ENCODE assay signal across 15 mouse cellular contexts in genomic region chr5:28066311-28066710, GRCm38 (mm10). TPM values are rescaled to one million over a fixed set of nuclear protein-coding genes. Genes with fewer than 3 reads are reported as not detected.
DNase-seq lines count a peak whose midpoint lies in the region; ATAC-seq lines count a peak whose summit lies in the region.
"Had no signal": no experiment of that assay in that cellular context is flagged by ENCODE, and none has a peak within 500 bp of the region (broad histone marks: within the 10 kb centered on the region; RNA-seq: fewer than 3 reads in every experiment).

No protein-coding gene starts in this region.

- no peak overlapping the region for H3K9ac ChIP-seq in midbrain, embryonic 11.5 days (ENCODE audit: low read length)
- no peak overlapping the region for H3K9ac ChIP-seq in midbrain, embryonic 15.5 days
- H3K9ac ChIP-seq in liver, embryonic 15.5 days, result peak overlapping the region; percentile 24; the same call in 1 of the 2 replicates
- H3K9ac ChIP-seq: hindbrain, embryonic 12.5 days had no signal

- peaks cover 42% of the 10 kb centered on the region for H3K4me1 ChIP-seq in heart, embryonic 10.5 days
- H3K4me1 ChIP-seq in midbrain, embryonic 11.5 days (ENCODE audit: control insufficient read depth, insufficient read depth, low read length), result peaks cover 10% of the 10 kb centered on the region
- peaks cover 15% of the 10 kb centered on the region for H3K4me1 ChIP-seq in midbrain, embryonic 15.5 days
- peaks cover 52% of the 10 kb centered on the region for H3K4me1 ChIP-seq in liver, embryonic 15.5 days (replicated peaks)

- no peaks in the 10 kb centered on the region for H3K36me3 ChIP-seq in heart, embryonic 10.5 days
- H3K36me3 ChIP-seq in midbrain, embryonic 11.5 days (ENCODE audit: control insufficient read depth, insufficient read depth, low read length), result no peaks in the 10 kb centered on the region
- no peaks in the 10 kb centered on the region for H3K36me3 ChIP-seq in midbrain, embryonic 15.5 days (replicated peaks)
- H3K36me3 ChIP-seq in liver, embryonic 15.5 days (replicated peaks), result no peaks in the 10 kb centered on the region
- H3K36me3 ChIP-seq: hindbrain, embryonic 12.5 days had no signal

- H3K4me2 ChIP-seq in midbrain, embryonic 11.5 days, result no peak overlapping the region
- H3K4me2 ChIP-seq in midbrain, embryonic 15.5 days, result no peak overlapping the region
- H3K4me2 ChIP-seq in liver, embryonic 15.5 days, result peak overlapping the region; percentile 60
- H3K4me2 ChIP-seq: hindbrain, embryonic 12.5 days had no signal

- DNase-seq in heart, embryonic 10.5 days (ENCODE audit: low spot score), result no peak
- DNase-seq in heart, postnatal 14 days, result no peak
- peak; percentile 56 for DNase-seq in midbrain, embryonic 11.5 days (ENCODE audit: low spot score, missing footprints)
- no peak for DNase-seq in layer of hippocampus, adult 9-11 months
- no peak for DNase-seq in kidney, postnatal 36 days
- DNase-seq: cerebellum, adult 2 months; gastrocnemius, postnatal 10 days; kidney, adult 18-20 months; midbrain, embryonic 14.5 days; thymus, adult 2 months had no signal

- no peak for ATAC-seq in midbrain, embryonic 11.5 days (ENCODE audit: low FRiP score)
- ATAC-seq in midbrain, embryonic 15.5 days (replicated peaks), result no peak
- ATAC-seq in liver, embryonic 15.5 days (ENCODE audit: insufficient read depth), result no peak
- ATAC-seq in megakaryocyte progenitor cell, adult 5-6 weeks (replicated peaks; ENCODE audit: poor library complexity), result no peak
- ATAC-seq: forebrain, embryonic 16.5 days had no signal

- no peaks in the 10 kb centered on the region for H3K27me3 ChIP-seq in heart, embryonic 10.5 days (ENCODE audit: insufficient read depth, poor library complexity, severe bottlenecking)
- no peaks in the 10 kb centered on the region for H3K27me3 ChIP-seq in midbrain, embryonic 11.5 days (ENCODE audit: control insufficient read depth, insufficient read depth, low read length)
- H3K27me3 ChIP-seq in midbrain, embryonic 15.5 days (replicated peaks), result no peaks in the 10 kb centered on the region
- H3K27me3 ChIP-seq in liver, embryonic 15.5 days, result no peaks in the 10 kb centered on the region
- H3K27me3 ChIP-seq: hindbrain, embryonic 12.5 days had no signal

- intact Hi-C loops in heart, postnatal 14 days (cut with DNase I), result no loop called here

- H3K27ac ChIP-seq in heart, embryonic 10.5 days, result peak overlapping the region; percentile 77
- no peak overlapping the region for H3K27ac ChIP-seq in midbrain, embryonic 11.5 days (ENCODE audit: low read depth, low read length)
- no peak overlapping the region for H3K27ac ChIP-seq in midbrain, embryonic 15.5 days
- peak overlapping the region; percentile 67 for H3K27ac ChIP-seq in liver, embryonic 15.5 days (replicated peaks)
- H3K27ac ChIP-seq: hindbrain, embryonic 12.5 days had no signal

- no peak overlapping the region for H3K4me3 ChIP-seq in heart, embryonic 10.5 days
- H3K4me3 ChIP-seq in midbrain, embryonic 11.5 days (ENCODE audit: low read depth, low read length), result no peak overlapping the region
- no peak overlapping the region for H3K4me3 ChIP-seq in midbrain, embryonic 15.5 days
- H3K4me3 ChIP-seq in liver, embryonic 15.5 days (replicated peaks), result peak overlapping the region; percentile 17; the same call in 1 of the 2 replicates
- H3K4me3 ChIP-seq: hindbrain, embryonic 12.5 days had no signal

- WGBS in heart, embryonic 10.5 days, result 50% methylated on average over 5 of the region's 5 CpGs
- WGBS in midbrain, embryonic 11.5 days, result 62% methylated on average over 5 of the region's 5 CpGs
- 79% methylated on average over 5 of the region's 5 CpGs for WGBS in midbrain, embryonic 15.5 days
- 38% methylated on average over 5 of the region's 5 CpGs for WGBS in liver, embryonic 15.5 days (ENCODE audit: insufficient replicate concordance)

- no peaks in the 10 kb centered on the region for H3K9me3 ChIP-seq in heart, embryonic 10.5 days
- no peaks in the 10 kb centered on the region for H3K9me3 ChIP-seq in midbrain, embryonic 11.5 days (ENCODE audit: control insufficient read depth, low read length)
- no peaks in the 10 kb centered on the region for H3K9me3 ChIP-seq in midbrain, embryonic 15.5 days
- H3K9me3 ChIP-seq in liver, embryonic 15.5 days (replicated peaks), result no peaks in the 10 kb centered on the region
- H3K9me3 ChIP-seq: hindbrain, embryonic 12.5 days had no signal

RNA-seq across cellular contexts. Expression of gene Insig1, which starts 4.9 kb away (rescaled TPM):
- polyA plus RNA-seq in heart, embryonic 10.5 days (2016; fragmentation: Nextera tagmentation; extraction: Ambion mirVana), result 38.7 and 39.6 TPM in 2 replicates
- total RNA-seq in heart, postnatal 14 days (2021), result 10 to 100 TPM; 14.2 to 14.7 TPM
- polyA plus RNA-seq in midbrain, embryonic 11.5 days (2014; fragmentation: Nextera tagmentation; extraction: Ambion mirVana), result 129 and 137 TPM in 2 replicates
- polyA plus RNA-seq in midbrain, embryonic 15.5 days (2015; fragmentation: Nextera tagmentation; extraction: Ambion mirVana), result 79.3 and 84.0 TPM in 2 replicates
- polyA plus RNA-seq in liver, embryonic 15.5 days (2015; fragmentation: Nextera tagmentation; extraction: Ambion mirVana), result 62.2 and 67.6 TPM in 2 replicates
- 16.5 and 19.3 TPM in 2 replicates for total RNA-seq in megakaryocyte progenitor cell, adult 5-6 weeks (2015)
- 20.2 and 27.8 TPM in 2 replicates for total RNA-seq in megakaryocyte progenitor cell, adult 5-6 weeks (2017)

Comparison
In these comparisons a context has a peak if more than half of its experiments do, and no peak if none do; other contexts are left out.
1. H3K27ac ChIP-seq: peak in heart, embryonic 10.5 days (single experiment) and liver, embryonic 15.5 days (single experiment); none in midbrain, embryonic 11.5 days (single experiment) and midbrain, embryonic 15.5 days (single experiment).